Mouse (Mus musculus): ENCODE data around the gene Gm49380. TPM values are rescaled to one million over a fixed set of nuclear protein-coding genes. Genes with fewer than 3 reads are reported as not detected.
"Not testable (repeated sequence)": the region's sequence is repeated elsewhere in the genome, so short reads cannot be mapped to it uniquely, and the experiment has no call there.

Gm49380 gene
- total RNA-seq, 4 experiments from 2014 or later, result 0.31 to 0.60 (median 0.38) TPM

GRCm38 (mm10) chr9:44125546-44126428 is 12.5 kb upstream of the Gm49380 start:
- peak; percentile 79 to 81 for DNase-seq (ENCODE audit: low spot score in 2 of 2)

GRCm38 (mm10) chr9:44125026-44125425 is 11.7 kb upstream of the Gm49380 start:
- DNase-seq (ENCODE audit: low spot score in 2 of 2), result no peak

- DNase-seq (ENCODE audit: low spot score in 2 of 2), result no peak
Measured at GRCm38 (mm10) chr9:44124317-44124716, 11.0 kb upstream of the Gm49380 start.

GRCm38 (mm10) chr9:44119948-44120465 is 6.7 kb upstream of the Gm49380 start:
- no peak for DNase-seq (ENCODE audit: low spot score in 2 of 2)

DNA sequence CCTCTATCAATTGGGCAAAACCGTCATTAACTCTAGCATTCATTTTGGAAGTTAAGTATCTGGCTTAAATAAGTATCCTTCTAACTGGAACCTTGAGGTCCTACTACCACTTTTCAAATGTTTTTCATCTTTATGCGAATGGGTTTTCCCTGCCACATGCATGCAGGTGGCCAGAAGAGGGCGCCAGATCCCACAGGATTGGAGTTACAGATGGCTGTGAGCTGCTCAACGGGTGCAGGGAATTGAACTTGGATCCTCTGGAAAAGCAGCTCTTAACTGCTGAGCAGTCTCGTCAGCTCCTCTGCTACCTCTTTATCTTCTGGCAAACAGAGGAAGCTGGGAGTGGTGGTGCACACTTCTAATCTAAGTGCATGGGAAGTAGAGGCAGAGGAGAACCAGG is 5.7 kb upstream of the Gm49380 start:
- DNase-seq (ENCODE audit: low spot score in 2 of 2), result no peak

- no peak for DNase-seq (ENCODE audit: low spot score in 2 of 2)
Measured at GRCm38 (mm10) chr9:44116182-44116581, 2.9 kb upstream of the Gm49380 start.

GRCm38 (mm10) chr9:44115599-44115998 is 2.3 kb upstream of the Gm49380 start:
- no peak for DNase-seq (ENCODE audit: low spot score in 2 of 2)

DNA sequence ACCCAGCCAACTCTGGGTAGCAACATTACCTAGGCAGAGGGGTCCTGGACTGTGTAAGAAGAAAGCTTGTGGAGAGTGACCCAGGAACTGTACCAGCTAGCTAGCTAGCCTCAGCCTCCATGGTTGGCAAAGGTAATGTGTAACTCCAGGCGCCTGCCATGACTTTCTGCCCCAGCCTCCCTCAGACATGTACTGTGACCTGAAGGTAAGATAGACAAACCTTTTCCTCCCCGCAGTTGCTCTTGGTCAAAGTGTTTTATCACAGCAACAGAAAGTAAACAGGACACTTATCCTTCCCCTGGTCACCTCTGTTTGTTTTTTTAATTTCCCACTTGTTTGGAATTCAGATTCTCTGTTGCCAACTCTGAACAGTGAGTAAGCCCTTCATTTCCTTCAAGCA is 1.2 kb upstream of the Gm49380 start:
- DNase-seq (ENCODE audit: low spot score in 2 of 2), result no peak

- not testable (repeated sequence) for DNase-seq (ENCODE audit: low spot score in 2 of 2)
Measured at GRCm38 (mm10) chr9:44111909-44112308, 1.4 kb downstream of the Gm49380 start.

GRCm38 (mm10) chr9:44109360-44110095 is 3.8 kb downstream of the Gm49380 start:
- DNase-seq (ENCODE audit: low spot score in 2 of 2), result peak; percentile 60 to 66

DNA sequence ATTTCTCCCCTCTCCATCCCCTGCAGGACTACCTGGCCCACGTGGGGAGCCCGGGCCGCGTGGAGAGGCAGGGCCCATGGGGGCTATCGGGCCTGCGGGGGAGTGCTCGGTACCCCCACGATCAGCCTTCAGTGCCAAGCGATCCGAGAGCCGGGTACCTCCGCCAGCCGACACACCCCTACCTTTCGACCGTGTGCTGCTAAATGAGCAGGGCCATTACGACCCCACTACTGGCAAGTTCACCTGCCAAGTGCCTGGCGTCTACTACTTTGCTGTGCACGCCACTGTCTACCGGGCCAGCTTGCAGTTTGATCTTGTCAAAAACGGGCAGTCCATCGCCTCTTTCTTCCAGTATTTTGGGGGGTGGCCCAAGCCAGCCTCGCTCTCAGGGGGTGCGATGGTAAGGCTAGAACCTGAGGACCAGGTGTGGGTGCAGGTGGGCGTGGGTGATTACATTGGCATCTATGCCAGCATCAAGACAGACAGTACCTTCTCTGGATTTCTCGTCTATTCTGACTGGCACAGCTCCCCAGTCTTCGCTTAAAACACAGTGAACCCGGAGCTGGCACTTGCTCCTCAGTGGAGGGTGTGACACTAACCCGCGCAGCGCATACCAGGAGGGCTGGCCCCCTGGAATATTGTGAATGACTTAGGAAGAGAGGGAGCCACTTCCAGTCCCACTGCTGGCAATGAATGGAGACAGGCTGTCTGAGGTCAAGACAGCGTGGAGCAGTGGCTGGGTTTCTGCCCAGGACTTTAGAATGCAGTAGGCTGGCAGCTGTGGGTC is 4.8 kb downstream of the Gm49380 start:
- no peak for DNase-seq (ENCODE audit: low spot score in 2 of 2)

DNA sequence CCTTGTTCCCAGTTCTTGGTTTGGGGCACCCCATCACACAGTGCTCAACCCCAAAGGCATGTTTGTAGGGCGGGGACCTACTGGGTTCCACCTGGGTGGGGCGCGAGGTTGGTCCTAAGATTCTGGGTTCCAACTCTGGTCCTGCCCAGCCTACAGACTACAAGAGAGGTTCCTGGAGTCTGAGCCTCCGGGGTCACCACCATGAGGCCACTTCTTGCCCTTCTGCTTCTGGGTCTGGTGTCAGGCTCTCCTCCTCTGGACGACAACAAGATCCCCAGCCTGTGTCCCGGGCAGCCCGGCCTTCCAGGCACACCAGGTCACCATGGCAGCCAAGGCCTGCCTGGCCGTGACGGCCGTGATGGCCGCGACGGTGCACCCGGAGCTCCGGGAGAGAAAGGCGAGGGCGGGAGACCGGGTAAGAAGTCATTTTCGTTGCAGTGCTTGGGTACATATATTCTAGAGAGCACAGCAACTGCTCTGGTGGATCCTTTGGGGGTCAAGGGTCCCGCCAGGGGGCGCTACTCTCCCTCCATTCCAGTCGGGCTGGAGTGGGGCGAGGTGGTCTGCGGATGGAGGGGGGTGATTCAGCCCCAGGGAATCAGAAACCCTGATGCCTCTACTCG is 5.6 kb downstream of the Gm49380 start:
- peak in 1 of 2 experiments; percentile 45 for DNase-seq (ENCODE audit: low spot score in 2 of 2)

- peak; percentile 73 to 87 for DNase-seq (ENCODE audit: low spot score in 2 of 2)
Measured at GRCm38 (mm10) chr9:44107110-44107509, 6.2 kb downstream of the Gm49380 start, which contains the start of gene C1qtnf5. Gene C1qtnf5, plus strand, starts transcription at chr9:44107245.

- DNase-seq (ENCODE audit: low spot score in 2 of 2), result no peak
Measured at GRCm38 (mm10) chr9:44106596-44106995, 6.7 kb downstream of the Gm49380 start.

GRCm38 (mm10) chr9:44106182-44106581 is 7.1 kb downstream of the Gm49380 start:
- no peak for DNase-seq (ENCODE audit: low spot score in 2 of 2)

DNA sequence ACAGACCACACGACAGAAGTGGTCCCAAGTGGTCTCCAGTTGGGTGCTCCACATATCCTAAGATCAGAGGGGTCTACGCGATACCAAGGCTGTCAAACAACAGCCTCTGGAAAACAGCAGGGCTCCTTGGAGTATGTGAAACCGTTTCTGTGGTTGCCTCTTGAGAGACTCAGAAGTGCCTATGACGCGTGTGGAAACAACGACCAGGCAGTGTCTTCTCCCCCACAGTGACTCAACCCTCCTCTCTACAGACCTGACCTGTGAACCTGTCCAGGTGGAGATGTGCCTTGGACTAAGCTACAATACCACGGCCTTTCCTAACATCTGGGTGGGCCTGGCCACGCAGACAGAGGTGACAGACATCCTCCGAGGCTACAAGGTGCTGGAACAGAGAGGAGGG is 7.5 kb downstream of the Gm49380 start:
- DNase-seq (ENCODE audit: low spot score in 2 of 2), result no peak

DNA sequence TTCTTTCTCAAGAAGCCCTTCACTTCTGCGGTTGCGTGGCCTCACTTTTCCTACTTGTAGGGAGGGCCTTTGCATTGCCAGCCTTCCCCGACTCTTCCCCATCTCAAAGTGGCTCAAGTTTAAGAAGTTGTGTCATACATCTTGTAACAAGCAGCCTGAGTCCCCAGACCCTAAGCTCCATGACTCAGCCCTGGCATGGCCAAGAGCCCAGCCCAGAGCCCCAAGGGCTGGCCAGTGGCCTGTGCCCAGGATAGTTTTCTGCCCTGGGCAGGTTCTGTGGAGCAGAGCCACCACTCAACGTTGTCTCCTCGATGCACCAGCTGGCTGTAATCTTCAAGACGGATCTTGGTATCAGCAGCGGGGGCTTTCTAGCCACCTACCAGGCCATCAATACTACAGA is 8.4 kb downstream of the Gm49380 start:
- peak in 1 of 2 experiments; percentile 53 for DNase-seq (ENCODE audit: low spot score in 2 of 2)

DNA sequence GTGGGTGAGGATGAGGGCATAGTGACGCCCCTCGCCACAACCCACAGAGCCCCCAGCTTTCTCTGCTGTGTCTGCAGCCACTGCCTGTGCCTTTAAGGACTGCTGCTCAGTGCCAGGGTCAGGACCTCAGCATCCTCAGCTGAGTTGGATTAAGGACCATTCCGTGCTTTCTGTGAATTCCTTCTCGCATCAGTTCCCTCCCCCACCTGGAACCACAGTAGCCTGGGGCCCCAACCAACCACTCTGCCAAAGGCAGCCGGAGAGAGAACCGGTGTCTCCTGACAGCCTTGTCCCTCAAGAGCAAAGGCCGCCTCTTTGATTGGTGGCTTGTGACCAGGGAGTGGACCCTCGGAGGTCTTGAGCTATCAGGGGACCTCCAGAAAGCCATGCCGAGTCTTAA is 11.8 kb downstream of the Gm49380 start, which contains the start of gene Mfrp:
Gene Mfrp (plus strand): TSS at position 240 of the 400 bp plus-strand sequence.
- DNase-seq (ENCODE audit: low spot score in 2 of 2), result no peak

GRCm38 (mm10) chr9:44096536-44096935 is 16.8 kb downstream of the Gm49380 start:
- no peak for DNase-seq (ENCODE audit: low spot score in 2 of 2)

- DNase-seq (ENCODE audit: low spot score in 2 of 2), result no peak
Measured at GRCm38 (mm10) chr9:44095781-44096180, 17.5 kb downstream of the Gm49380 start.

DNA sequence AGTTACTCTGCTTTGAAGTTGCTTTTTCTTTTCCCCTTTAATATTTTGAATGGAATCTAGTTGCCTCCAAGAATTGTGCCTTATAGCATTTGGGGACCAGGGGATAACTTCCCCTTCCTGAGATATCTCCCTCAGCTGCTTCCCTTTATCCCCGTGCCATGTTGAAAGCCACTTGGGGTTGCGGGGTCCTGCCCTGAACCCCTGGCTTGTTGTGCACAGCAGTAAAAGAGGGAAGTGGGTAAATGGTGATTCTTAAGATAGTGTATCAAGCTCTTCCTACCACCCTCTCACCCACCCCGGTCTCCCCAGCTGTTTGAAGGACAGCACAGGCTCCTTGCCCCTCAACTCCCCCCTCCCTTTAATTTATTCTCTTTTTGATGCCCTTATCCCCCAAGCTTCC is 18.6 kb downstream of the Gm49380 start:
- DNase-seq (ENCODE audit: low spot score in 2 of 2), result no peak
